Mouse (Mus musculus) erythroblast, embryonic 14.5 days (primary cell): ENCODE measurements around the gene Aldh3b3. TPM values are rescaled to one million over a fixed set of nuclear protein-coding genes. Genes with fewer than 3 reads are reported as not detected.
A peak's percentile ranks its signal among the peaks of the same experiment; 100 is the strongest.

Experiments
- H3K27me3 ChIP-seq: 2 replicates; pipeline ENCODE4 v1.6.1; 2012; ENCODE audit warnings: inconsistent platforms; ENCODE audit not compliant: control insufficient read depth
- H3K36me3 ChIP-seq: 2 replicates; pipeline ENCODE4 v1.6.1; 2012; ENCODE audit warnings: mild to moderate bottlenecking, inconsistent platforms; ENCODE audit not compliant: control insufficient read depth
- H3K4me1 ChIP-seq: 2 replicates; pipeline ENCODE4 v1.6.1; 2012; ENCODE audit warnings: inconsistent platforms; ENCODE audit not compliant: control insufficient read depth
- H3K4me3 ChIP-seq: replicated peaks from 2 replicates; pipeline ENCODE3; 2012; ENCODE audit warnings: moderate library complexity, mild to moderate bottlenecking, inconsistent platforms
- H3K9me3 ChIP-seq: 2 replicates; pipeline ENCODE4 v1.6.1; 2012; ENCODE audit warnings: low read length, inconsistent platforms, mixed read lengths; ENCODE audit not compliant: control insufficient read depth
- GATA1 ChIP-seq: IDR thresholded peaks from 2 replicates; pipeline ENCODE4 v1.6.1; 2012; ENCODE audit warnings: low read length, inconsistent platforms, mixed read lengths
- TAL1 ChIP-seq: IDR thresholded peaks from 3 replicates; pipeline ENCODE4 v1.6.1; 2012; ENCODE audit warnings: low read length, inconsistent platforms, mixed read lengths
- polyA plus RNA-seq: library from polyadenylated mRNA; stranded (reverse); fragments of >175 nt; gene quantifications from 2 replicates; pipeline ENCODE4 v1.2.3, GENCODE M21; 2012

Gene Aldh3b3
- polyA plus RNA-seq, 1 experiment = not detected

GRCm38 (mm10) chr19:3931716-3932115 lies 26.7 kb upstream of the Aldh3b3 start:
- Histone ChIP-seq H3K36me3 (no peaks in the 10 kb centered on the region), H3K4me3 (no peak overlapping the region), H3K27me3 (peaks cover 28% of the 10 kb centered on the region), H3K9me3 (no peaks in the 10 kb centered on the region), H3K4me1 (peaks cover 16% of the 10 kb centered on the region)
- TF ChIP-seq TAL1 = no peak
- TF ChIP-seq GATA1 = no peak

- H3K27me3 ChIP-seq = peaks cover 34% of the 10 kb centered on the region
- H3K36me3 ChIP-seq = no peaks in the 10 kb centered on the region
Observed at GRCm38 (mm10) chr19:3935032-3935895, 23.2 kb upstream of the Aldh3b3 start, which contains the start of gene Unc93b1. Gene Unc93b1, plus strand, starts transcription at chr19:3935186.

GRCm38 (mm10) chr19:3935896-3936850 lies 22.3 kb upstream of the Aldh3b3 start:
- Histone ChIP-seq H3K4me3 (peak overlapping the region; percentile 55), H3K9me3 (no peaks in the 10 kb centered on the region), H3K4me1 (peaks cover 15% of the 10 kb centered on the region), H3K27me3 (peaks cover 34% of the 10 kb centered on the region), H3K36me3 (no peaks in the 10 kb centered on the region)
- TF ChIP-seq TAL1 (no peak), GATA1 (no peak)

More at GRCm38 (mm10) chr19:3935032-3935895, 23.2 kb upstream of the Aldh3b3 start, which contains the start of gene Unc93b1:
- TF ChIP-seq GATA1 (no peak), TAL1 (no peak)
- peaks cover 15% of the 10 kb centered on the region for H3K4me1 ChIP-seq
- peak within 1 kb of the TSS; percentile 55 for H3K4me3 ChIP-seq
- no peaks in the 10 kb centered on the region for H3K9me3 ChIP-seq

- H3K4me1 ChIP-seq = peaks cover 20% of the 10 kb centered on the region
- peaks cover 3% of the 10 kb centered on the region; the same call in 1 of the 2 replicates for H3K27me3 ChIP-seq
- H3K9me3 ChIP-seq = no peaks in the 10 kb centered on the region
- H3K36me3 ChIP-seq = no peaks in the 10 kb centered on the region
- no peak overlapping the region for H3K4me3 ChIP-seq
- no peak for TF ChIP-seq GATA1
- no peak for TF ChIP-seq TAL1
Observed at GRCm38 (mm10) chr19:3942315-3942714, 16.1 kb upstream of the Aldh3b3 start.

GRCm38 (mm10) chr19:3942986-3943735 lies 15.3 kb upstream of the Aldh3b3 start:
- H3K36me3 ChIP-seq = no peaks in the 10 kb centered on the region
- TF ChIP-seq GATA1 = no peak
- TF ChIP-seq TAL1 = no peak
- H3K9me3 ChIP-seq = no peaks in the 10 kb centered on the region
- H3K27me3 ChIP-seq = no peaks in the 10 kb centered on the region
- peak overlapping the region; percentile 46 for H3K4me3 ChIP-seq
- peaks cover 20% of the 10 kb centered on the region for H3K4me1 ChIP-seq

- no peak for TF ChIP-seq GATA1
- no peak for TF ChIP-seq TAL1
- H3K36me3 ChIP-seq = no peaks in the 10 kb centered on the region
- no peaks in the 10 kb centered on the region for H3K27me3 ChIP-seq
- no peak overlapping the region for H3K4me3 ChIP-seq
- H3K4me1 ChIP-seq = peaks cover 20% of the 10 kb centered on the region
- no peaks in the 10 kb centered on the region for H3K9me3 ChIP-seq
Observed at GRCm38 (mm10) chr19:3945872-3946564, 12.4 kb upstream of the Aldh3b3 start.

- no peaks in the 10 kb centered on the region for H3K27me3 ChIP-seq
Observed at GRCm38 (mm10) chr19:3946715-3947114, 11.7 kb upstream of the Aldh3b3 start.

GRCm38 (mm10) chr19:3947813-3948212 lies 10.6 kb upstream of the Aldh3b3 start:
- no peaks in the 10 kb centered on the region for H3K27me3 ChIP-seq
- TF ChIP-seq GATA1 = no peak
- TF ChIP-seq TAL1 = no peak
- no peaks in the 10 kb centered on the region for H3K9me3 ChIP-seq
- H3K4me1 ChIP-seq = peaks cover 13% of the 10 kb centered on the region
- no peaks in the 10 kb centered on the region for H3K36me3 ChIP-seq
- H3K4me3 ChIP-seq = no peak overlapping the region

More at GRCm38 (mm10) chr19:3946715-3947114, 11.7 kb upstream of the Aldh3b3 start:
- no peak overlapping the region for H3K4me3 ChIP-seq
- TF ChIP-seq GATA1 (no peak), TAL1 (no peak)
- peaks cover 20% of the 10 kb centered on the region for H3K4me1 ChIP-seq
- H3K9me3 ChIP-seq = no peaks in the 10 kb centered on the region
- no peaks in the 10 kb centered on the region for H3K36me3 ChIP-seq
